Mouse (Mus musculus) MEL-GATA-1-ER (cell line): Measurements from ENCODE around the gene Dctn2.

Source experiments
- DNase-seq: peaks from one replicate; pipeline ENCODE4 v3.0.0-alpha.2; 2012; ENCODE audit warnings: low read depth; ENCODE audit errors: extremely low read depth

Gene Dctn2

GRCm38 (mm10) chr10:127263631-127264030 is 2.5 kb upstream of the Dctn2 start:
- no peak for DNase-seq

GRCm38 (mm10) chr10:127264336-127264735 is 1.8 kb upstream of the Dctn2 start:
- no peak for DNase-seq

- DNase-seq, result no peak
These were observed 1.2 kb upstream of the Dctn2 start for GRCm38 (mm10) chr10:127264971-127265370.

GRCm38 (mm10) chr10:127265727-127266111 is 449 bp upstream of the Dctn2 start:
- DNase-seq, result peak; percentile 33

- DNase-seq, result no peak
These were observed 1.1 kb downstream of the Dctn2 start for GRCm38 (mm10) chr10:127267318-127267717.

GRCm38 (mm10) chr10:127268401-127268800 is 2.2 kb downstream of the Dctn2 start:
- DNase-seq, result no peak

- no peak for DNase-seq
These were observed 2.9 kb downstream of the Dctn2 start for GRCm38 (mm10) chr10:127269036-127269435.

GRCm38 (mm10) chr10:127269884-127270283 is 3.7 kb downstream of the Dctn2 start:
- DNase-seq, result no peak

- DNase-seq, result no peak
These were observed 6.2 kb downstream of the Dctn2 start for GRCm38 (mm10) chr10:127272371-127272770.

- no peak for DNase-seq
These were observed 8.3 kb downstream of the Dctn2 start for GRCm38 (mm10) chr10:127274261-127275022.

- DNase-seq, result no peak
These were observed 13.6 kb downstream of the Dctn2 start for GRCm38 (mm10) chr10:127279730-127280129.

GRCm38 (mm10) chr10:127281316-127281715 is 15.1 kb downstream of the Dctn2 start:
- DNase-seq, result no peak

GRCm38 (mm10) chr10:127282620-127283215 is 16.6 kb downstream of the Dctn2 start:
- no peak for DNase-seq

GRCm38 (mm10) chr10:127284105-127284622 is 18.0 kb downstream of the Dctn2 start:
- DNase-seq, result no peak

- no peak for DNase-seq
These were observed 18.7 kb downstream of the Dctn2 start for GRCm38 (mm10) chr10:127284724-127285500.

- DNase-seq, result no peak
These were observed 19.5 kb downstream of the Dctn2 start for GRCm38 (mm10) chr10:127285644-127286043.

GRCm38 (mm10) chr10:127286194-127286593 is 20.0 kb downstream of the Dctn2 start:
- DNase-seq, result no peak

- no peak for DNase-seq
These were observed 20.6 kb downstream of the Dctn2 start for GRCm38 (mm10) chr10:127286730-127287129.

- DNase-seq, result no peak
These were observed 21.2 kb downstream of the Dctn2 start for GRCm38 (mm10) chr10:127287271-127287935.

GRCm38 (mm10) chr10:127287936-127288293 is 21.7 kb downstream of the Dctn2 start:
- DNase-seq, result no peak

- DNase-seq, result no peak
These were observed 22.2 kb downstream of the Dctn2 start for GRCm38 (mm10) chr10:127288328-127288799.
